ENCODE assay signal across 17 mouse cellular contexts in the genomic region with DNA sequence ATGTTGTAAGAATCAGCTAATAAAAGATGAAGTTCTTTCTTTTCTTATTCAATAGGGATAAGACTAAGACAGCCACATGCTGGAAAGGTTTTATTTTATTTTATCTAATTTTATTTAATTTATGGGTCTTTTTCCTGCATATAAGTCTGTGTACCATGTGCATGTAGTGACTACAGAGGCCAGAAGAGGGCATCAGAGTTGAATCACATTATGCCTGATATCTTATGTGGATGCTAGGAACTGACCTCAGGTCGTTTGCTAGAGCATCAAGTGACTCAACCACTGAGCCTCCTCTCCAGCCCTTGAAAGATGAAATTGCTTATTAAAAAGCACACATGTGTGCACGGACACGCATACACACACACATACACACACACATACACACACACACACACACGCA.
DNase-seq lines count a peak whose midpoint lies in the region; ATAC-seq lines count a peak whose summit lies in the region.
"Had no signal": no experiment of that assay in that cellular context is flagged by ENCODE, and none has a peak within 500 bp of the region (broad histone marks: within the 10 kb centered on the region; RNA-seq: fewer than 3 reads in every experiment).

No protein-coding gene starts in this region.

- H3K36me3 ChIP-seq in hindbrain, embryonic 11.5 days (ENCODE audit: control insufficient read depth, insufficient read depth, low read length), result no peaks in the 10 kb centered on the region
- no peaks in the 10 kb centered on the region for H3K36me3 ChIP-seq in hindbrain, embryonic 13.5 days
- H3K36me3 ChIP-seq: embryonic facial prominence, embryonic 13.5 days; forebrain, embryonic 12.5 days; limb, embryonic 12.5 days had no signal

- no peak overlapping the region for H3K27ac ChIP-seq in hindbrain, embryonic 11.5 days (ENCODE audit: low read depth, low read length)
- H3K27ac ChIP-seq in hindbrain, embryonic 13.5 days, result no peak overlapping the region
- H3K27ac ChIP-seq: embryonic facial prominence, embryonic 13.5 days; forebrain, embryonic 12.5 days; limb, embryonic 12.5 days had no signal

- H3K4me3 ChIP-seq in hindbrain, embryonic 11.5 days (ENCODE audit: low read depth, low read length), result no peak overlapping the region
- no peak overlapping the region for H3K4me3 ChIP-seq in hindbrain, embryonic 13.5 days
- H3K4me3 ChIP-seq: embryonic facial prominence, embryonic 13.5 days; forebrain, embryonic 12.5 days; limb, embryonic 12.5 days had no signal

- no peak overlapping the region for H3K9ac ChIP-seq in hindbrain, embryonic 11.5 days (ENCODE audit: low read depth, low read length)
- no peak overlapping the region for H3K9ac ChIP-seq in hindbrain, embryonic 13.5 days
- H3K9ac ChIP-seq: embryonic facial prominence, embryonic 13.5 days; forebrain, embryonic 12.5 days; limb, embryonic 12.5 days had no signal

- intact Hi-C loops in left cerebral cortex, postnatal 10 days (cut with DNase I), result no loop called here

- 89% methylated on average over 4 of the region's 4 CpGs for WGBS in hindbrain, embryonic 11.5 days
- 90% methylated on average over 4 of the region's 4 CpGs for WGBS in hindbrain, embryonic 13.5 days

- no peaks in the 10 kb centered on the region for H3K9me3 ChIP-seq in hindbrain, embryonic 11.5 days (ENCODE audit: control insufficient read depth, low read length)
- no peaks in the 10 kb centered on the region for H3K9me3 ChIP-seq in hindbrain, embryonic 13.5 days
- H3K9me3 ChIP-seq: embryonic facial prominence, embryonic 13.5 days; forebrain, embryonic 12.5 days; limb, embryonic 12.5 days had no signal

- peak; percentile 14 for DNase-seq in hindbrain, embryonic 11.5 days (ENCODE audit: low spot score)
- DNase-seq in lung, postnatal 36 days, result peak; percentile 11
- DNase-seq in lung, postnatal 25 days (ENCODE audit: low spot score), result no peak
- DNase-seq in ES-CJ7 (ENCODE audit: low read depth, low spot score), result peak; percentile 49
- no peak for DNase-seq in retina, embryonic 14.5 days (ENCODE audit: low spot score)
- no peak for DNase-seq in left cerebral cortex, postnatal 10 days (ENCODE audit: extremely low spot score in 1 of 2, low spot score in 2 of 2)
- DNase-seq: adrenal gland, postnatal 14 days; cerebellum, postnatal 10 days; layer of hippocampus, adult 9-11 months; lung, postnatal 10 days; retina, postnatal 1 day; spleen, adult 18-20 months had no signal

- no peaks in the 10 kb centered on the region for H3K27me3 ChIP-seq in hindbrain, embryonic 11.5 days (ENCODE audit: control insufficient read depth, insufficient read depth, low read length)
- no peaks in the 10 kb centered on the region for H3K27me3 ChIP-seq in hindbrain, embryonic 13.5 days
- H3K27me3 ChIP-seq: embryonic facial prominence, embryonic 13.5 days; forebrain, embryonic 12.5 days; limb, embryonic 12.5 days had no signal

- no peak for ATAC-seq in hindbrain, embryonic 11.5 days (ENCODE audit: low FRiP score)
- ATAC-seq in hindbrain, embryonic 13.5 days (ENCODE audit: low FRiP score), result no peak
- ATAC-seq in megakaryocyte progenitor cell, adult 5-6 weeks (replicated peaks; ENCODE audit: poor library complexity), result peak; percentile 52; the same call in 1 of the 2 replicates

- no peak overlapping the region for H3K4me2 ChIP-seq in hindbrain, embryonic 11.5 days (replicated peaks; ENCODE audit: low read depth, low read length)
- H3K4me2 ChIP-seq in hindbrain, embryonic 13.5 days, result no peak overlapping the region
- H3K4me2 ChIP-seq: embryonic facial prominence, embryonic 13.5 days; forebrain, embryonic 12.5 days; limb, embryonic 12.5 days had no signal

- H3K4me1 ChIP-seq in hindbrain, embryonic 11.5 days (replicated peaks; ENCODE audit: control insufficient read depth, insufficient read depth, low read length), result no peaks in the 10 kb centered on the region
- no peaks in the 10 kb centered on the region for H3K4me1 ChIP-seq in hindbrain, embryonic 13.5 days (replicated peaks)
- H3K4me1 ChIP-seq: embryonic facial prominence, embryonic 13.5 days; forebrain, embryonic 12.5 days; limb, embryonic 12.5 days had no signal

Comparison
In these comparisons a context has a peak if more than half of its experiments do, and no peak if none do; other contexts are left out.
1. DNase-seq: peak in hindbrain, embryonic 11.5 days (single experiment), lung, postnatal 36 days (single experiment) and ES-CJ7 (single experiment); none in lung, postnatal 25 days (single experiment), retina, embryonic 14.5 days (single experiment) and left cerebral cortex, postnatal 10 days (0 of 2).